ENCODE assay signal across 8 mouse cellular contexts in the genomic region with DNA sequence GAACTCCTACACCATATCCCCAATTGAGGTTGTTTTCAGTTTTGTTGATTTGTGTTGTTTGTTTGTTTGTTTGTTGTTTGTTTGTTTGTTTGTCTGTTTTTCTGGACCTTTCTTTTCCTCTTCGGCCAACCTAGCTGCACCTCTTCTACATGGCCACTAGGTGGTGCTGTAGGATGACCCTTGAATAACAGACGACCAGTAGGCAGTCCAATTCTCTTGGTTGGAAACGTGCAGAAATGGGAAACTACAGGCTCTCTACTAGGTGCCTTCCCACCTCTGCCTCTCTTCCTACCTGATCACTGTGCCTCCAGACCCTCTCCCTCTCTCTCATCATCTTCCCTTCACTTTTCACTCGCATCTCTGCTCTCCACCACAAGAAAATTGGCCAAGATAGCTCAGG. TPM values are rescaled to one million over a fixed set of nuclear protein-coding genes. Genes with fewer than 3 reads are reported as not detected.
DNase-seq lines count a peak whose midpoint lies in the region; ATAC-seq and TF ChIP-seq lines count a peak whose summit lies in the region.

No protein-coding gene starts in this region.

- no peak for DNase-seq in gastrocnemius, adult 2 months
- no peak for DNase-seq in gastrocnemius, postnatal 14 days
- DNase-seq in A20 (ENCODE audit: low read depth, low spot score) = peak; percentile 57
- DNase-seq in embryonic facial prominence, embryonic 11.5 days (ENCODE audit: low spot score) = peak; percentile 69
- DNase-seq in spleen, postnatal 10 days (ENCODE audit: low spot score in 2 of 2) = peak; percentile 20 to 41

- no peaks in the 10 kb centered on the region for H3K36me3 ChIP-seq in embryonic facial prominence, embryonic 11.5 days (replicated peaks; ENCODE audit: control insufficient read depth, insufficient read depth, low read depth, low read length)
- no peaks in the 10 kb centered on the region for H3K36me3 ChIP-seq in intestine, embryonic 15.5 days

- no peak overlapping the region for H3K4me3 ChIP-seq in gastrocnemius, adult 2 months
- no peak overlapping the region for H3K4me3 ChIP-seq in bone marrow, adult 2 months (replicated peaks; ENCODE audit: control insufficient read depth, low read depth, low read length)
- H3K4me3 ChIP-seq in embryonic facial prominence, embryonic 11.5 days (ENCODE audit: low read depth, low read length) = no peak overlapping the region
- H3K4me3 ChIP-seq in intestine, embryonic 15.5 days (replicated peaks) = no peak overlapping the region

- no peak overlapping the region for H3K27ac ChIP-seq in gastrocnemius, adult 2 months
- H3K27ac ChIP-seq in bone marrow, adult 2 months (ENCODE audit: control insufficient read depth, insufficient read depth, low read depth, low read length, poor library complexity) = no peak overlapping the region
- no peak overlapping the region for H3K27ac ChIP-seq in embryonic facial prominence, embryonic 11.5 days (replicated peaks; ENCODE audit: low read depth, low read length)
- H3K27ac ChIP-seq in intestine, embryonic 15.5 days = no peak overlapping the region

- H3K9me3 ChIP-seq in embryonic facial prominence, embryonic 11.5 days (replicated peaks; ENCODE audit: control insufficient read depth, low read length) = no peaks in the 10 kb centered on the region
- H3K9me3 ChIP-seq in intestine, embryonic 15.5 days = no peaks in the 10 kb centered on the region

- H3K4me1 ChIP-seq in bone marrow, adult 2 months (ENCODE audit: control insufficient read depth, insufficient read depth, low read length) = no peaks in the 10 kb centered on the region
- H3K4me1 ChIP-seq in embryonic facial prominence, embryonic 11.5 days (ENCODE audit: control insufficient read depth, insufficient read depth, low read length) = no peaks in the 10 kb centered on the region
- H3K4me1 ChIP-seq in intestine, embryonic 15.5 days (replicated peaks) = no peaks in the 10 kb centered on the region

- H3K4me2 ChIP-seq in embryonic facial prominence, embryonic 11.5 days (ENCODE audit: low read depth, low read length) = no peak overlapping the region
- H3K4me2 ChIP-seq in intestine, embryonic 15.5 days (replicated peaks) = no peak overlapping the region

- peak; percentile 97 for TF ChIP-seq CTCF in gastrocnemius, adult 2 months (IDR thresholded peaks at IDR 0.05)
- peak; percentile 75 for TF ChIP-seq CTCF in bone marrow, adult 2 months (IDR thresholded peaks at IDR 0.05; ENCODE audit: control insufficient read depth, insufficient read depth, low read length)

- no peak overlapping the region for H3K9ac ChIP-seq in embryonic facial prominence, embryonic 11.5 days (replicated peaks; ENCODE audit: low read length)
- H3K9ac ChIP-seq in intestine, embryonic 15.5 days = no peak overlapping the region

- intact Hi-C loops in gastrocnemius, adult 2 months (cut with DNase I) = loop anchor here (1.0 to 10.0 kb wide), 3 partner anchors 55 to 371 kb away; no protein-coding TSS in a partner anchor
- intact Hi-C loops in gastrocnemius, postnatal 14 days (cut with DNase I; ENCODE audit: low total_unique reads) = loop anchor here (2.0 to 5.0 kb wide), 2 partner anchors 55 to 93 kb away; no protein-coding TSS in a partner anchor

- ATAC-seq in embryonic facial prominence, embryonic 11.5 days (replicated peaks; ENCODE audit: insufficient number of reproducible peaks, low FRiP score, low TSS enrichment, low read depth) = peak; percentile 56; the same call in 1 of the 2 replicates
- 0 out of 2 replicates have a peak, but pooled peaks have one; percentile 39 for ATAC-seq in intestine, embryonic 15.5 days
- ATAC-seq in megakaryocyte, adult 5-6 weeks (ENCODE audit: poor library complexity, severe bottlenecking) = peak; percentile 62

- WGBS in bone marrow, adult 2 months = under 1% methylated on average over 4 of the region's 4 CpGs
- 5% methylated on average over 4 of the region's 4 CpGs for WGBS in embryonic facial prominence, embryonic 11.5 days
- 7% methylated on average over 4 of the region's 4 CpGs for WGBS in intestine, embryonic 15.5 days

- H3K27me3 ChIP-seq in embryonic facial prominence, embryonic 11.5 days (ENCODE audit: control insufficient read depth, insufficient read depth, low read length) = no peaks in the 10 kb centered on the region
- H3K27me3 ChIP-seq in intestine, embryonic 15.5 days (replicated peaks) = no peaks in the 10 kb centered on the region; the same call in 1 of the 2 replicates

- TF ChIP-seq POLR2A in bone marrow, adult 2 months (IDR thresholded peaks at IDR 0.05; ENCODE audit: borderline replicate concordance, control insufficient read depth, low read depth, low read length) = no peak

RNA-seq across cellular contexts. Expression of a gene that starts 6.9 kb away (rescaled TPM):
- total RNA-seq in gastrocnemius, adult 2 months (2021) = 1 to 10 TPM in 1 of 2 experiments, under 1 TPM in 1; 0.73 to 1.2 TPM
- 1 to 10 TPM; 2.2 to 3.3 TPM for total RNA-seq in gastrocnemius, postnatal 14 days (2021)
- polyA plus RNA-seq in bone marrow, adult 2 months (2011; ENCODE audit: insufficient read depth, insufficient read length, low replicate concordance, missing spikeins) = 0.81 and 1.9 TPM in 2 replicates
- polyA plus RNA-seq in embryonic facial prominence, embryonic 11.5 days (2014; fragmentation: Nextera tagmentation; extraction: Ambion mirVana) = 0.20 and 0.24 TPM in 2 replicates
- polyA plus RNA-seq in intestine, embryonic 15.5 days (2015; fragmentation: Nextera tagmentation; extraction: Ambion mirVana) = 0.08 and 0.09 TPM in 2 replicates
- under 0.01 and 0.07 TPM in 2 replicates for total RNA-seq in megakaryocyte, adult 5-6 weeks (2015)
- 0.04 TPM in 1 of 2 replicates, not detected in the other for total RNA-seq in megakaryocyte, adult 5-6 weeks (2017)

RNA-seq across cellular contexts. Expression of a gene that starts 58.1 kb away (rescaled TPM):
- not detected for total RNA-seq in gastrocnemius, adult 2 months (2021)
- under 1 TPM in 1 of 2 experiments, not detected in 1; 0.20 TPM for total RNA-seq in gastrocnemius, postnatal 14 days (2021)
- polyA plus RNA-seq in bone marrow, adult 2 months (2011; ENCODE audit: insufficient read depth, insufficient read length, low replicate concordance, missing spikeins) = 5.6 and 11.1 TPM in 2 replicates
- polyA plus RNA-seq in embryonic facial prominence, embryonic 11.5 days (2014; fragmentation: Nextera tagmentation; extraction: Ambion mirVana) = 1.9 and 2.3 TPM in 2 replicates
- polyA plus RNA-seq in intestine, embryonic 15.5 days (2015; fragmentation: Nextera tagmentation; extraction: Ambion mirVana) = 0.96 and 1.2 TPM in 2 replicates
- 13.3 and 17.4 TPM in 2 replicates for total RNA-seq in megakaryocyte, adult 5-6 weeks (2015)
- total RNA-seq in megakaryocyte, adult 5-6 weeks (2017) = 5.6 and 6.9 TPM in 2 replicates

Comparison
In these comparisons a context has a peak if more than half of its experiments do, and no peak if none do; other contexts are left out.
1. DNase-seq: peak in A20 (single experiment), embryonic facial prominence, embryonic 11.5 days (single experiment) and spleen, postnatal 10 days (2 of 2); none in gastrocnemius, adult 2 months (single experiment) and gastrocnemius, postnatal 14 days (single experiment).
2. RNA of a gene that starts 58.1 kb away (total RNA-seq): 5.6 to 17.4 TPM in megakaryocyte, adult 5-6 weeks; 0.20 TPM in gastrocnemius, postnatal 14 days and not detected in gastrocnemius, adult 2 months; every median in the first group is over 4 times any median in the second.
3. Peak in every context shown above with its lines, with median percentiles within 50 percentile points of each other: ATAC-seq.